Mouse (Mus musculus): ENCODE measurements at regions not wholly inside any gene's neighbourhood (a gene's known extent, or its start where the extent isn't known, plus 50 kb on each side); places are given as distances from the start of the nearest gene placed in this dataset.

DNA sequence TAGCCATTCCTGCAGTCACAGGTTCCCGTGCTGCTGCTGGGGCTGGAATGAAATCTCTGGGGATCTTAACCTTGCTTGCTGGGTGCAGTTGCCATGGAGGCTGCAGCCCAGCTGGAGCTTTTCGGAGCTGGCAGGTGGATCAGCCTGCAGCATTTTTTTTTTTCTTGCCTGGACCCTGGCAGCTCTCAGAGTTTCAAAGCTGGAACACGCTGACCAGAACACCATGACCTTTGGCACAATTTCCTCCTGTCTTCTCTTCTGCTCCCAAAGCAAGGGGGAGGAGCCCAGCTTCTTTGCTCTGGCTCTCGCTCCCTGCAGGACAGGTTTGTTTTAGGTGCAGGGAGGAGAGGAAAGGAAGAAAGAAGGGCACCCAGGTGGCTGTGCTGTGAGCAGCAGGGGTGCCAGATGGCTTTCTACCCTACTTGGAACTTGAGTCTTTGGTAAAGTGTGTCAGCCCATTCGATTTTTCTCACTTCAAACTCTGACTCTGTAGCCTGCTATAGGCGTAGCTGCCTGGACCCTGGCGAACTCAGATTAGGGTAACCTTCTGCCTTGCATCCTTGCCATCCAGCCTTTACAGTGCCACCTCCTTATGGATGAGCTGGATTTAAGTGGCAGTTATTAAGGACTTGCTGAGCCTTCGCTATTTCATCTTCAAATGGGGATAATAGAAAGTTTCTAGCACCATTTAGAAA, 1372.6 kb upstream of the A1bg start:
- peak; percentile 90 for DNase-seq (ENCODE audit: low spot score)

GRCm38 (mm10) chr15:62294786-62295185, 1372.0 kb upstream of the A1bg start:
- DNase-seq (ENCODE audit: low spot score) = peak; percentile 28

GRCm38 (mm10) chr15:62292876-62293275, 1370.1 kb upstream of the A1bg start:
- no peak for DNase-seq (ENCODE audit: low spot score)

GRCm38 (mm10) chr15:62290687-62291086, 1367.9 kb upstream of the A1bg start:
- no peak for DNase-seq (ENCODE audit: low spot score)

GRCm38 (mm10) chr15:62286666-62287655, 1364.1 kb upstream of the A1bg start:
- DNase-seq (ENCODE audit: low spot score) = peak; percentile 29

- no peak for DNase-seq (ENCODE audit: low spot score)
Observed at GRCm38 (mm10) chr15:62284606-62285531, 1362.1 kb upstream of the A1bg start.

GRCm38 (mm10) chr15:62283661-62284429, 1361.0 kb upstream of the A1bg start:
- no peak for DNase-seq (ENCODE audit: low spot score)

GRCm38 (mm10) chr15:62282646-62283045, 1359.8 kb upstream of the A1bg start:
- DNase-seq (ENCODE audit: low spot score) = no peak

DNA sequence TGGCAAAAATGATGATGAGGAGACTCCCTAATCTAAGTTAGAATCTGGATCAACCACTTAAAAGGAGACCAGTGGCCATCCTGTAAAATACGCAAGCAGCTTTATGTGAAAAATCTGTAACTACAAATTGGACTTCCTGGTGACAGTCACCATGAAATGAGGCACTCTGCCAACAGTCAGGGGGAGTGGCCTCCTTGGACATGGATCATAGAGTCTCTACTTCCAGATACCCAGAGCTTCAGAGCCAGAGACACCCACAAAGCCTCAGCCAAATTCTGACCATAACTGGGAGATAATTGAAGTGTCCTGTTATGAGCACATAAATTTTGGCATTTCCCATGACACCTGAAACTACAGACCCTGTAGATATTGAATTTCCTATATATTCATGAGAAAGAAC, 1359.3 kb upstream of the A1bg start:
- no peak for DNase-seq (ENCODE audit: low spot score)

- DNase-seq (ENCODE audit: low spot score) = no peak
Observed at GRCm38 (mm10) chr15:62279526-62279925, 1356.7 kb upstream of the A1bg start.

DNA sequence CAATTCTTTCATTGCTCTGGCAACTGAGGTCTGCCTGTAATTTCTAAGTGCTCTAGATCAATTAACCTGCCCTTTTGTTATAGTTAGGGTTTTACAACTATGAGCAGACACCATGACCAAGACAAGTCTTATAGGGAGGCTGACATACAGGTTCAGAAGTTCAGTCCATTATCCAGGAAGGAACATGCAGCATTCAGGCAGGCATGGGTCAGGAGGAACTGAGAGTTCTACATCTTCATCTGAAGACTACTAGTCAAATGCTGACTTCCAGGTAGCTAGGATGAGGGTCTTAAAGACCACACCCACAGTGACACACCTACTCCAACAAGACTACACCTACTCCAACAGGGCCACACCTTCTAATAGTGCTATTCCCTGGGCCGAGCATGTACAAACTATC, 1352.0 kb upstream of the A1bg start:
- DNase-seq (ENCODE audit: low spot score) = no peak

DNA sequence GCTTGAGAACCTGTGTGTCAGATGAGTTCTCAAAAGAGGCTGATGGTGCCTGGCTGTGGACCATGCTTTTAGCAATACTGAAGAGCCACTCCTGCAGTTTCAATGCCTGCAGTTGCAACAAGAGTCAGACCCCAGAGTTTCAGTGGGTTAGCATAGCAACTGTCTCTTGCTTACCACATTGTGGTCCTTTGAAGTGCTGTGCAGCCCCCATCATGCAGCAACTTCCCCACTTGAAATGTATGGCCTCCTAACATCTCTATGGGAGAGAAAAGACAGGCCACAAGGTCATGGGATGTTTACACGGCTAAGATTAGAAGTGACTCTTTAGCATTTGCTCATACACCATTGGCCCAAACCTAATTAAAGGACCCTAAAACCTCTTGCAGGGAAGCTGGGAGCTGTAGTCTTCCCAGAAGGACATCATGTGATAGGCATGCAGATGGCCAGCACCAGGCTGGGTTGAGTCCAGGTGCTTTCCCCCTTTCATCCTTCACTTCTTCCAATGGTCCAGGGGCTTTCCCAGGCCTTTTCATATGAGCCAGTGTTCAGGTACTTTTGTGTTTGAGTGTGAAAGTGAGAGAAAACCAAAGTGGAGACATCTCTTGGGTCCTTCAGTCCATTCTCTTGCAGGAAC, 1351.2 kb upstream of the A1bg start:
- DNase-seq (ENCODE audit: low spot score) = no peak

GRCm38 (mm10) chr15:62272755-62273154, 1349.9 kb upstream of the A1bg start:
- DNase-seq (ENCODE audit: low spot score) = no peak

GRCm38 (mm10) chr15:62271428-62271827, 1348.6 kb upstream of the A1bg start:
- DNase-seq (ENCODE audit: low spot score) = no peak

GRCm38 (mm10) chr15:62268189-62268588, 1345.4 kb upstream of the A1bg start:
- no peak for DNase-seq (ENCODE audit: low spot score)

- no peak for DNase-seq (ENCODE audit: low spot score)
Observed at GRCm38 (mm10) chr15:62267536-62267935, 1344.7 kb upstream of the A1bg start.

DNA sequence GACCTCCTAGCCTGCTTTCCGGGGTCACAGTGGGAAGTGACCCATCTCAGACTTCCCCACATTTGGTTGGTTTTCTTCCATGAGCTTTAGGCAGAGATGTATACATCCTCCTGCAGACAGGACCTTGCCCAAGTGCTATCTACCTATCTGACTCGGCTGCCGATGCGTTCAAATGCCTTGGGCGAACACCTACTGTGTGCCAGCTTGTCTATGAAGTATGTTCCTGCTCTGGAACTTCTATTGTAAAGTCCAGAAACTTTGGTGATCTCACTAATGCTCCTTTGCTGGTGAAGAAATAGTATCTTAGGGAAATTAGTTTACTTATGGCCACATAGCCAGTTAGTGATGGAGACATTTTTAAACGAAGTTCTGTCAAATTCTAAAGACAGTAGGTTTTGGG, 1343.2 kb upstream of the A1bg start:
- no peak for DNase-seq (ENCODE audit: low spot score)

- no peak for DNase-seq (ENCODE audit: low spot score)
Observed at GRCm38 (mm10) chr15:62265484-62265937, 1342.7 kb upstream of the A1bg start.

DNA sequence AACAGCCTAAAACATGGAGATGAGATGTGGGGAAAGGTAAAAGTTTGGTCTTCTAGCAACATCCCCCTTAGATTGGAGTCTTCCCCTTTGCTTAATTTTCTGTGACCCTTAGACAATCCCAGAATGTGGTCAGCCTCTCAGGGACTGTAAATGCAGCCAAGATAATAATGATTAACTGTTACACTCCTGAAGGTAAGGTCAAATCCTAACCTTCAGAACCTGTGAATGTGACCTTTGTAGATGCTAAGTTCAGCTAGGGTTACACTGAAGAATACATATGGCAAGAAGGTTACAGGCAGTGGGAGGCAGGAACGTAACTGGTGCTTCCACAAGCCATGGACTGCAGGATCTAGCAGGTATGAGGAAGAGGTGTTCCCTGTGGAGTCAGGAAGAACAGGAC, 1342.2 kb upstream of the A1bg start:
- DNase-seq (ENCODE audit: low spot score) = no peak

- no peak for DNase-seq (ENCODE audit: low spot score)
Observed at GRCm38 (mm10) chr15:62264183-62264582, 1341.4 kb upstream of the A1bg start.

Data from gastrocnemius, adult 18-20 months (tissue).